Mouse (Mus musculus) layer of hippocampus, adult 18-20 months (tissue): ENCODE measurements around the gene Ager. TPM values are rescaled to one million over a fixed set of nuclear protein-coding genes. Genes with fewer than 3 reads are reported as not detected.
A peak's percentile ranks its signal among the peaks of the same experiment; 100 is the strongest.

ENCODE experiments used
- DNase-seq, 2 experiments: peaks; one replicate each; pipeline ENCODE4 v3.0.0; 2022; ENCODE audit warnings: low spot score in 2 of 2
- total RNA-seq, 2 experiments: library from RNA; stranded (reverse); gene quantifications; 2 replicates each; pipeline ENCODE4 v1.2.3; 2021

Gene Ager
- total RNA-seq, 2 experiments from 2014 or later, result 0.61 to 0.67 TPM

GRCm38 (mm10) chr17:34604511-34605237, 7.0 kb downstream of the Ager start:
- no peak for DNase-seq

DNA sequence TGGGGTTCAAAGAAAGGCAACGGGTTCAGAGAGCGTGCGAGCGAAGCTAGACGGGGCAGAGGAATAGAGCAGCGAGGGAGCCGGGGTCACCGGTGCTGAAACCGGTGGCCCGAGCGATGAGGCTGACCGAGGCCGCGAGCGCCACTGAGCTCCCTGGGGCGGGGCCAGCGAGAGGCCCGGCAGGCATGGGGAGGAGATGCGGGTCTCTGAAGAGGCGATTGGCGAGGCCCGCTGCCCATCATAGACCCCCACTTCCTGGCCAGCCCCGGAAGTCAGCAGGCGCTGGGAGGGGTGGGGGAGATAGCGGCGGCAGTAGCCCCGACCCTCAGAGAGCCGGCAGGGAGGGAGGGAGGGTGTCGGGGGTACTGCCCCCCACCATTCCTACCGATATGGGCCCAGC, 7.9 kb downstream of the Ager start:
- peak; percentile 95 to 99 for DNase-seq

GRCm38 (mm10) chr17:34606186-34607039, 8.8 kb downstream of the Ager start:
- DNase-seq, result no peak

DNA sequence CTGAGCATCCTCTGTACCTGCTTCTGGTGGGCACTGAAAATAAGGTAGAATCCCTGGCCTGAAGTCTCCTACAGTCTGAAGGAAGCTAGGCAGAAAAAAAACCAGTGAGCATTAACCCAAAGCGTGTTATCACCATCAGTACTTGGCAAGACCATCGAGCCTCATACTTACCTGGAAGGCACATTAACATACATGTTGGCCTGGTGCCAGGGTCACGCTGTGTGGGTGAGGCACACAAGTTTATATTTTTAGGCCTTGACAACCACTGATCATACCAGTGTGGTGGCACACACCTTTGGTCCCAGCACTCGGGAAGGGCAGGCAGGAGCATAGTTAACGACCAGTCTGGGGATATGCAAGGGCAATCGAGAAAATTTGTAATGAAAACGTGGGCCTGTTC, 10.3 kb downstream of the Ager start:
- DNase-seq, result no peak

DNA sequence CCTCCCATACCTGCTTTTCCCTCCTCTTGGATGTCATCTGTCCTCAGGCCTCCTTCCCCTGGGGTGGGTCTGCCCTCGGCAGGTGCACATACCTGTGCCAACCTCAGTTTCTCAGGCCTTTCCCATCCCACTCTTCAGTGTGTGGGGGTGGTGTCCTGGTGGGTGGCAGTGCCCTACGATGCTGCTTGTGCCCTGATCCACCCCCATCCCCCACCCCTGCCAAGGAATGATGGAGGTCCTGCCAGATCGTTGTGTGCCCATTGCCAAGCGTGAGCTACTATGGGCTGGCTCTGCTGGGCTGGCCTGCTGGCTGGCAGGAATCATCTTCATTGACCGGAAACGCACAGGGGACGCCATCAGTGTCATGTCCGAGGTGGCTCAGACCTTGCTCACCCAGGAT, 13.4 kb downstream of the Ager start:
- no peak for DNase-seq

DNA sequence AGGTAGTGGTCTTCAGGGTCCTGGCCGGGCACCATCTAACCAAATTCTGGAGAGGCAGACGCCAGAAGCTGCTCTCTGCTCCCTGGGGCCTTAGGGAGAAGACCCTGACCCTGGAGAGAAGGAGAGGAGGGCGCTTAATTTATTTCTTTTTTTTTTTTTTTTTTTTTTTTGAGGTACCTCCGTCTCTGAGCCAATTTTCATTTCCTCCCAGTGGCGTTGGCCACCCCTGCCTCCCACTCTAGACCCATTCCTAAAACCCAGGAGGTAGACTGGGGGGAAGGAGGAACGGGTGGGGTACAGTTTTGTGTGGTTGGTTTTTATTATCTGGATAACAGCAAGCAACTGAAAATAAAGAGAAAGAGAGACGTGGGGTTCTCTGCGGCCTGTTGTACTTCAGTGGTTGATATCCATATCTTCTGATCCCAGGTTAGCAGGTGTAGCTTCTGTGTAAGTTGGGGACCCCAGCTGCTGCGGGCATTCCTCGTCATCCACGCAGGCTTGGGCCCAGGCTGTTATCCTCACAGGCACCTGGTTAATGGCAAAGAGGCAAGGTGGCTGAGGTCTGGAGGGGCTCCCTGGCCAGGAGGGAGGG, 15.5 kb downstream of the Ager start:
- DNase-seq, result no peak

- no peak for DNase-seq
Observed at GRCm38 (mm10) chr17:34613830-34614229, 16.2 kb downstream of the Ager start.

DNA sequence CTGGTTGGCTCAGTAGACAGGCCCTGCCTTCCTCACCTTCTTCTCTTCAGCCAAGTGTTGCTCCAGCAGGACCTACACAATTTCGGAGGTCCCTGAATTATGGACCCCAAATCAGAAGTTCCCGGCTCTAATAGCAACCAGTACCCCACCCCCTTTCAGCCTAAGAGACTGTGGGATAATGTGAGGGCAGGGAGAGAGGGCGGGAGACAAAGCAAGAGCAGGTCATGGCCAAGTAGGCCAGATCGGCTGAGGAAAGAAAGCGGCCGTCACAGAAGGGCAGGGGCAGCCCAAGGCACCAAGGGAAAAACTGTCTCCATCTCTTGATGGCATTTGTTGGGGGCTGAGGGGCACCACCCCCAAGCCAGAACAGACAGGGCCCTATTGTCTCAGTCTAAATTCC, 18.2 kb downstream of the Ager start, which contains the start of gene Egfl8:
TSS of gene Egfl8 (minus strand) at position 101 of the 400 bp plus-strand sequence.
- no peak for DNase-seq

- DNase-seq, result peak in 1 of 2 experiments; percentile 82
Observed at GRCm38 (mm10) chr17:34618999-34619398, 21.3 kb downstream of the Ager start.

GRCm38 (mm10) chr17:34621006-34621405, 23.3 kb downstream of the Ager start:
- no peak for DNase-seq

GRCm38 (mm10) chr17:34623161-34623560, 25.5 kb downstream of the Ager start:
- DNase-seq, result no peak

GRCm38 (mm10) chr17:34624981-34625380, 27.3 kb downstream of the Ager start:
- DNase-seq, result no peak

DNA sequence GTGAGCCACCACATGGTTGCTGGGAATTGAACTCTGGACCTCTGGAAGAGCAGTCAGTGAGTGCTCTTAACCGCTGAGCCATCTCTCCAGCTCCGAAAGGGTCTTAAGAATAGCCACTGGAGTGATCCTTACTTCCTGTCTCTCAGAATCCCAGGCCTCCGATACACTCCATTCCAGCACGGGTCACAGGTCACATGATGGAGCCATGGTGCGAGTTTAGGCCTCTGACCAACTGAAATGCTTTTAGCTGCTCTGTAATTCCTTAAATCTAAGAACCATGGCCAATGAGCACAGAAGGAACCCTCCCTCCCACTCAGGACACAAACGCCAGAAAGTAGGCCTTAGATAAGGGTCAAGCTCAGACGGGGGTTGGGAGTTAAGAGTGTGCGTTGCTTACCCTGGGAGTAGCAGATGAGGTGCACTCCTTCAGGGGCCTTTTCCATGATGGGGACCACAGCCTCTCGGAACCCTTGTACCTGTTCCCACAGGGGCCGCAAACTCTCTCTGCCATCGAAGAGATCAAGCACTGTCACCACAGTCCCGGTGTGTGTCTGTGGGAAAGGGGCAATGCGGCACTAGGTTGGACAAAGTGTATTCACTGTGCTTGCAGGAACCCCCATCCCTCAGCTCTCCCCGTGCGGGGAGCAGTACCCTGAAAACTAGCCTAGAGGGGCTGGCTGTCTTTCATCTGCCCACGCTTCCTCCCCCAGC, 28.6 kb downstream of the Ager start:
- no peak for DNase-seq

DNA sequence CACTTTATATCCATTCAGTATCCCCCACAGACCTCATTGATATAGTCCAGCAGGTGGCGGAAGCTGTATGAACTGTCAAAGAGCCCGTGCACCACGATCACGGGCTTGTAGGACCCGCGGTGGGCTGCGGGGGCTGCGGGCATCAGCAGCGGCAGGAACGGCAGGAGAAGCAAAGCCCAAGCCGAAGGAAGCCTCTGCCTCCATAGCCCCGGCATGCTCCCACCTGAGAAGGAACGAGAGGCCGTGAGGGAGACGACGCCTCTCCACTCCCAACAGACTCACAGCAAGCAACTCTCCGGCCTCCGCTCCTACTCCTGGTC, 29.1 kb downstream of the Ager start:
- DNase-seq, result peak in 1 of 2 experiments; percentile 64

DNA sequence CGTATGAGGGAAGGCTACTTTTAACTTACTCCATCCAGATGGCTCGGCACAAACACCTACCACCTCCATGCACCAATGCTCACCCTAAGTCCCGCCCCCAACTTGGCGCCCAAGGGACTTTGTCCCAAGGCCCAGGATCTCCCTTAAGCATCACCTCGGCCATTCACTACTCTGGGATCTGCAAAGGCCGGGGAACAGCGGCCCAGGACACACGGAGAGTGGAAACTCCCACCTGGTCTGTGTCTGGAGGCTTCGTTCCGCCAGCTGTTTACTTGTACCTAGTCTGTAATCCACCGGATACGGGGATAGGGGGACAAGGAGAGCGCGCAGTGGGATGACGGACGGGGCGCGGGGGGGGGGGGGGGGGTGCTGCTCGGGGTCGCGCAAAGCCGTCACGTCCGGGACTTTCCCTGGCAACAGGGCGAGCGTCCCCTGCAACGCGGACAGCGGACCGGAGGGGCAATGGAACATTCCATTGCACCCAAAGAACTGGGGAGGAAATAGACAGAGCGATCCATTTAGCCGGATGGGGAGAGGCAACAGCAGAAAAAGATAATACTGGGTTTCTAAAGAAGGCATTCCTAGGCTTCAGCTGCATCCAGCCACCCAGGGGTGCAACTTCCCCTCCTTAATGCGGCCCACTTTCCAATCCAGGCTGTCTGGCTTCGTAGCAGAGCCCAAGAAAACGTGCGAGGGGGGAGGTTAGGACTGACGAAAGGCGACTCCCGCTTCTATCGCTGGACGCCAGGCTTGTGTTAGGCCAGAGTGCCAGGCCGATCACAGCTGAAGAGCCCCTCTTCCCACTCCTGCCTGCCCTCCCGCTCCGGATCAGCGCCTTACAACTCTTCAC, 29.7 kb downstream of the Ager start:
- DNase-seq, result peak; percentile 83 to 89

DNA sequence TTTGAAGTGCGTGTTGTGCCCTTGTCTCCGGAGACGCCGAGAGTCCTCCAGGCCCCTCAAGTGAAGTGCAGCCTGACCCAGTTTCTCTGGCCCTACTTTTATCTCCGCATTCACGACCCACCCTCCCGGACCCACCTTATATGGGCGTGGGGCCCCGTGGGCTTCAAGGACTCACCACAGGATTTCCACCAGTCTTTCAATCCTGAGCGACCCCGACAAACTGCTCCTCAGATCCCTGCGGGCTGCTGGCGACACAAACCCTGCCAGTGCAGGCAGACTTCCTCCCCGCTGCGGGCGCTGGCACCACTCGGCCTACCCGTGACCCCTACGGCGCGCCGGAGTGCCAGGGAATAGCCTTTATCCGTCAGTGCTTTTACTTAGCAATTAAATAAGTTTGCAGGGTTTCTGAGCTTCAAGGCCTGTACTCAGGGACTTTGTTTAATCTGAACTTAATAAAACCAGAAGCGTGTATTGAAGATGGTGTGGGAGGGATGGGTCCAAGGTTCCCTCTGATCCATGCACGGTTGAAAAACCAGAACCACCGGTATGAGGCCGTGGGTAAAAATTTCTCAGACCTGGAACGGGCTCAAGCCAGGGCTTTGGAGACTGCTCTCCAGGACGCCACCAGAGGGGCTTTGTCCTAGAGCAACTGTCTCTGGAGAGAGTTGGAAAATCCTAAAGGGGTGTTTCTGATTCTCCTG, 30.4 kb downstream of the Ager start, which contains the start of gene Ppt2:
TSS of gene Ppt2 (minus strand) at position 568 of the 701 bp plus-strand sequence.
- DNase-seq, result peak in 1 of 2 experiments; percentile 49

DNA sequence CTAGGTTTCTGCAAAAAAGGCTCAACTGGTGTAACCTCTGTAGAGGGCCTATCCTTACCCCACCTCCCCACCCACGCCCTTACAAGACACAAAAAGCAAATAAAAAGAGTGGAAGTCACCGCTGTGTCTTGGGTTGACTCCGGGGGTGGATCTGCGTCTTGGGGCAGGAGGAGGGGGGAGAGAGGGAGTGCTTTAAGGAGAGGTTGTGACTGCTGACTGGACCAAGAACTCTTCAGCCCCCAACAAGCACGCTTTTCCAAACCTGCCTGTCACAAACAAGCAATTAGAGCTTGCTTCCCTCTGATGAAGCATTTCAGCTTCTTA, 30.9 kb downstream of the Ager start:
- no peak for DNase-seq

DNA sequence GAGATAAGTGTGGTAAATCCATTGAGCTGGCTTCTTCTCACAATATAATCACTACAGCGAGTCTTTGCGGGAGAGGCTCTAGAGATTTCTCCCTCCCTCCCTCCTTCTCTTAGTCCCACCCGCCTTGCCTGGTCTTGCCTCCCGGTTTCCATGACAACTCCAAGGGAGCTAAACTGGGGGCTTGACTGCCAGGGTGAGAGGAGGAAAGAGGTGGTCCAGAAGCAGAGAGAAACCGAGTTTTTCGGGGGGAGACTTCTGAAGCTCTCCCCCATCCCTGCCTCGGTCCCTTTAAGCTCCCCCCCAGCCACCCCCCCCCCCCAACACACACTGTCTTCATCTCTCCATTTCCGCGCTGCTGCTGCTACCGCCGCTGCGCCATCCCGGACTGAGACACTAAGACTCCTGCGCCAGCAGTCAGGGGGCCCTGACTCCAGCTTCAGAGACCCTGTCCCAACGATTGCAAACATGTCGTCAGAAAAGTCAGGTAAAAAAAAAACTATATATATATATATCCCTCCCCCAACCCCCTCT, 31.6 kb downstream of the Ager start, which contains the start of gene Prrt1:
TSS of gene Prrt1 (plus strand) at position 313 of the 531 bp plus-strand sequence.
- DNase-seq, result peak; percentile 75 to 85

- no peak for DNase-seq
Observed at GRCm38 (mm10) chr17:34629796-34630603, 32.3 kb downstream of the Ager start.
